Mouse (Mus musculus): ENCODE results near the gene Fndc4. TPM values are rescaled to one million over a fixed set of nuclear protein-coding genes. Genes with fewer than 3 reads are reported as not detected.

Fndc4 gene
- polyA plus RNA-seq, 1 experiment from 2014 or later = 34.5 TPM

DNA sequence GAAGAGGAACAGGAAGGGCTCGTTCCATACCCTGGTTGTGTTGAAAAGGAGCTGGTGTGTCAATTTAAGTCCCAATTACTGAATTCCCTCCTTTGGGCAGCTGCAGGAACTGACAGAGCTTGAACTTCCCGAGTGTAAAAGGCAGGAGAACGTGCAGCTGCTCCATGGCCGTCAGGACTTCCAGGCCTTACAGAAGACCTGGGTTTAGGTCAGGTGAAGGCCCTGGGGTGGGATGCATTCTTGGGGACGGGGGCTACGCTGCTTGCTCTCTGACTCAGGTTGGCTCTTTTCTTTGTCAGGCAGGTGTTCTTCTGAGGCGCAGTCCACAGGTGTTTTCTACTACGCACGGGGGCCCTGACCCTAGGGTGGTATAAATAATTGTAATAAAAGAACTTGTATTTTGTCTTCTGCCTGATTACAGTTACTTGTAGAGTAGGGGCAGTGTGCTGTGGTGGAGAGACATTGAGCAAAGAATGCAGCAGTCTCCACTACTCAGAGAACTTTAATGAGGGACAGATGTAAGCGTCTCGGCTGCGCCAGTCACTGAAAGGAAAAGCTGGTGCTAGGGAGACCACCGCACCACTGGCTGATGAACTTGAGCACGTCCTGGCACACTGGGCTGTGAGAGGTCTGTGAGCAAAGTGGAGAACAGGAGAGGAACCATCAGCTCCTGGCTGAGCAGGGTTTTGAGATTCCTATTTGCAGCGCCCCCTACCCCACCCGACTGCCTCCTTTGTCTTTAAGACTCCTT is 42.9 kb downstream of the Fndc4 start:
- H3K4me1 ChIP-seq (replicated peaks; ENCODE audit: control insufficient read depth, insufficient read depth, low read length) = peaks cover 11% of the 10 kb centered on the region
- no peaks in the 10 kb centered on the region for H3K27me3 ChIP-seq (ENCODE audit: control insufficient read depth, insufficient read depth, low read depth, low read length)
- no peak for ATAC-seq (ENCODE audit: low read depth)
- H3K36me3 ChIP-seq (ENCODE audit: control insufficient read depth, insufficient read depth, low read length) = peaks cover 39% of the 10 kb centered on the region
- 0 out of 2 replicates have a peak overlapping the region, but pooled peaks have one; percentile 81 for H3K27ac ChIP-seq (ENCODE audit: low read length)
- no peaks in the 10 kb centered on the region for H3K9me3 ChIP-seq (ENCODE audit: control insufficient read depth, low read length)
- peak overlapping the region; percentile 49 for H3K4me3 ChIP-seq (ENCODE audit: low read length)
- H3K4me2 ChIP-seq (ENCODE audit: low read depth, low read length) = peak overlapping the region; percentile 59
- WGBS = 67% methylated on average over 16 of the region's 16 CpGs
- peak overlapping the region; percentile 63 for H3K9ac ChIP-seq (ENCODE audit: low read length)

DNA sequence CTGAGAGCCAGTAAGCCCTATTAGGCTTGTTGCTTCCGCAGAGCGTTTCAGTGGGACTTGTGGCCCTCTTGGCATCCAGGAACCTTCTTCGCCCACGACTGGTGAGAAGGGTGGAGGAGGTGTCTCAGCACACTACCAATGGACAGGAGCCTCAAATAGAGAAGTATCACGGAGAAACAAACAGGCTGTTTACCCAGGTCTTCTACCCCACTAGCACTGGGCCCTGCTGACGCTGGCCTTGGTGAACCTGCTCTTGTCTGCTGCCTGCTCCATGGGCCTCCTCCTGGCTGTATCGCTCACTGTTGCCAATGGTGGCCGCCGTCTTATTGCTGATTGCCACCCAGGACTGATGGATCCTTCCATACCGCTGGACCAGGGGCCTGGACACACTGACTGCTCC is 43.7 kb downstream of the Fndc4 start:
- Histone ChIP-seq H3K4me1 (replicated peaks; ENCODE audit: control insufficient read depth, insufficient read depth, low read length) (peaks cover 11% of the 10 kb centered on the region), H3K9me3 (ENCODE audit: control insufficient read depth, low read length) (no peaks in the 10 kb centered on the region), H3K4me2 (ENCODE audit: low read depth, low read length) (peak overlapping the region; percentile 59), H3K4me3 (ENCODE audit: low read length) (peak overlapping the region; percentile 49), H3K27me3 (ENCODE audit: control insufficient read depth, insufficient read depth, low read depth, low read length) (no peaks in the 10 kb centered on the region), H3K36me3 (ENCODE audit: control insufficient read depth, insufficient read depth, low read length) (peaks cover 44% of the 10 kb centered on the region), H3K27ac (ENCODE audit: low read length) (peak overlapping the region; percentile 81), H3K9ac (ENCODE audit: low read length) (peak overlapping the region; percentile 63)
- WGBS = 60% methylated on average over 10 of the region's 10 CpGs
- no peak for ATAC-seq (ENCODE audit: low read depth)

DNA sequence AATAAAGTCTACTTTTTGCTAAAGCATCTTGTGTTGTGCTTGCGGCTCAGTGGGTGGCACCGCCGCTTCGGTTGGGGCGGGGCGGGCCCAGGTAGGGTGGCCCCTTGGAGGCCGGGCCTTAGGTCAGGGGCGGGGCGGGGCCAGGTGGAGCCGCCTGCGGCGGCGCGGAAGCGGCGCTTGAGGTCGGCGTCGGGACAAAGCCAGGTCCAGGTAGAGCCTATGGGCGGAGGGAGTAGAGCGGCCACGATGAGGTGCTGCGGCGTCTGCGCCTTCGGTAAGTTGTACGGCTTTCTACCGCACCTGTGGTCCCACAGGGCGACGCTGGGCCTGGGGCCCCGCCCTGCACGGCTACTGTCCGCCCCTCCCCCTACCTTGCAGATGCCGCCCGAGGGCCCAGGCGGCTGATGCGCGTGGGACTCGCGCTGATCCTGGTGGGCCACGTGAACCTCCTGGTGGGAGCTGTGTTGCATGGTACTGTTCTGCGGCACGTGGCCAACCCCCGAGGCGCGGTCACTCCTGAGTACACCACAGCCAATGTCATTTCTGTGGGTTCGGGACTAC is 44.3 kb downstream of the Fndc4 start, which contains the start of gene Krtcap3:
Gene Krtcap3 (plus strand): TSS at position 151 of the 561 bp plus-strand sequence.
- ATAC-seq (ENCODE audit: low read depth) = peak; percentile 85

DNA sequence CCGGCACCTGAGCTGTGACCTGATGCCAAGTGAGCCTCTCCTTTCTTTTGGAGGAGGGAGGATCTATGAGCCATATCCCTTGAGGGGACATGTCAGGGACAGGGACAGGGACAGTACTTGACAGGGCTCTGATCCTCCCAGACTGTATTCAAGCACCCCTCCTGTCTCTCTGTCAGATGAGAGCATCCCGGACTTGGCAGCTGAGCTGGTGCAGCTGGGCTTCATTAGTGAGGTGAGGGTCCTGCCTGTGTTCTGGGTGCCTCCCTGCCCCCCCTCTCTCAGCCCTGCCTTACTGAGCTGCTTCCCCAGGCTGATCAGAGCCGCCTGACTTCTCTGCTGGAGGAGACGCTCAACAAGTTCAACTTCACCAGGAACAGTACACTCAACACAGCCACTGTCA is 45.2 kb downstream of the Fndc4 start:
- 42% methylated on average over 4 of the region's 4 CpGs for WGBS
- Histone ChIP-seq H3K27ac (ENCODE audit: low read length) (peak overlapping the region; percentile 28; the same call in 1 of the 2 replicates), H3K9me3 (ENCODE audit: control insufficient read depth, low read length) (no peaks in the 10 kb centered on the region), H3K4me1 (replicated peaks; ENCODE audit: control insufficient read depth, insufficient read depth, low read length) (peaks cover 11% of the 10 kb centered on the region), H3K4me3 (ENCODE audit: low read length) (no peak overlapping the region), H3K36me3 (ENCODE audit: control insufficient read depth, insufficient read depth, low read length) (peaks cover 47% of the 10 kb centered on the region), H3K9ac (ENCODE audit: low read length) (no peak overlapping the region), H3K4me2 (ENCODE audit: low read depth, low read length) (no peak overlapping the region), H3K27me3 (ENCODE audit: control insufficient read depth, insufficient read depth, low read depth, low read length) (no peaks in the 10 kb centered on the region)
- ATAC-seq (ENCODE audit: low read depth) = no peak

More for the DNA sequence above, 44.3 kb downstream of the Fndc4 start, which contains the start of gene Krtcap3:
- Histone ChIP-seq H3K9ac (ENCODE audit: low read length) (peak within 1 kb of the TSS; percentile 63), H3K27me3 (ENCODE audit: control insufficient read depth, insufficient read depth, low read depth, low read length) (no peaks in the 10 kb centered on the region), H3K4me2 (ENCODE audit: low read depth, low read length) (peak within 1 kb of the TSS; percentile 59), H3K36me3 (ENCODE audit: control insufficient read depth, insufficient read depth, low read length) (peaks cover 44% of the 10 kb centered on the region), H3K9me3 (ENCODE audit: control insufficient read depth, low read length) (no peaks in the 10 kb centered on the region), H3K4me1 (replicated peaks; ENCODE audit: control insufficient read depth, insufficient read depth, low read length) (peaks cover 11% of the 10 kb centered on the region), H3K4me3 (ENCODE audit: low read length) (peak within 1 kb of the TSS; percentile 49), H3K27ac (ENCODE audit: low read length) (peak within 1 kb of the TSS; percentile 81)
- 18% methylated on average over 39 of the region's 47 CpGs for WGBS

Other genes with a start within 250 kb of the Fndc4 start
- 170 and 172 TPM in 2 replicates for gene Atraid, start 247.8 kb downstream of the Fndc4 start, polyA plus RNA-seq (2015; fragmentation: Nextera tagmentation; extraction: Ambion mirVana)
- gene Slc5a6, start 247.2 kb downstream of the Fndc4 start, polyA plus RNA-seq (2015; fragmentation: Nextera tagmentation; extraction: Ambion mirVana) = 6.1 and 8.2 TPM in 2 replicates
- gene Cad, start 241.3 kb downstream of the Fndc4 start, polyA plus RNA-seq (2015; fragmentation: Nextera tagmentation; extraction: Ambion mirVana) = 19.8 and 23.7 TPM in 2 replicates
- not detected in 2 replicates for gene Dnajc5g, start 189.8 kb downstream of the Fndc4 start, polyA plus RNA-seq (2015; fragmentation: Nextera tagmentation; extraction: Ambion mirVana)
- gene Slc30a3, start 187.8 kb downstream of the Fndc4 start, polyA plus RNA-seq (2015; fragmentation: Nextera tagmentation; extraction: Ambion mirVana) = 0.25 and 0.54 TPM in 2 replicates
- gene Trim54, start 179.4 kb downstream of the Fndc4 start, polyA plus RNA-seq (2015; fragmentation: Nextera tagmentation; extraction: Ambion mirVana) = 0.65 and 2.3 TPM in 2 replicates
- not detected in 2 replicates for gene Ucn, start 157.3 kb downstream of the Fndc4 start, polyA plus RNA-seq (2015; fragmentation: Nextera tagmentation; extraction: Ambion mirVana)
- gene Mpv17, start 141.8 kb downstream of the Fndc4 start, polyA plus RNA-seq (2015; fragmentation: Nextera tagmentation; extraction: Ambion mirVana) = 59.0 and 61.3 TPM in 2 replicates
- 1.5 and 1.9 TPM in 2 replicates for gene Gm29609, start 116.2 kb downstream of the Fndc4 start, polyA plus RNA-seq (2015; fragmentation: Nextera tagmentation; extraction: Ambion mirVana)
- gene Gtf3c2, start 115.9 kb downstream of the Fndc4 start, polyA plus RNA-seq (2015; fragmentation: Nextera tagmentation; extraction: Ambion mirVana) = 72.4 and 78.2 TPM in 2 replicates
- 144 and 145 TPM in 2 replicates for gene Snx17, start 102.9 kb downstream of the Fndc4 start, polyA plus RNA-seq (2015; fragmentation: Nextera tagmentation; extraction: Ambion mirVana)
- gene Eif2b4, start 102.7 kb downstream of the Fndc4 start, polyA plus RNA-seq (2015; fragmentation: Nextera tagmentation; extraction: Ambion mirVana) = 58.9 and 64.2 TPM in 2 replicates
- 5.8 and 6.6 TPM in 2 replicates for gene Zfp513, start 93.8 kb downstream of the Fndc4 start, polyA plus RNA-seq (2015; fragmentation: Nextera tagmentation; extraction: Ambion mirVana)
- 122 and 126 TPM in 2 replicates for gene Ppm1g, start 75.4 kb downstream of the Fndc4 start, polyA plus RNA-seq (2015; fragmentation: Nextera tagmentation; extraction: Ambion mirVana)
- gene Nrbp1, start 55.2 kb downstream of the Fndc4 start, polyA plus RNA-seq (2015; fragmentation: Nextera tagmentation; extraction: Ambion mirVana) = 152 and 162 TPM in 2 replicates
- 0.57 and 0.60 TPM in 2 replicates for gene Gm9970, start 54.8 kb downstream of the Fndc4 start, polyA plus RNA-seq (2015; fragmentation: Nextera tagmentation; extraction: Ambion mirVana)
- gene Krtcap3, start 44.4 kb downstream of the Fndc4 start, polyA plus RNA-seq (2015; fragmentation: Nextera tagmentation; extraction: Ambion mirVana) = 38.9 and 40.8 TPM in 2 replicates
- gene Ift172, start 5.0 kb downstream of the Fndc4 start, polyA plus RNA-seq (2015; fragmentation: Nextera tagmentation; extraction: Ambion mirVana) = 41.6 and 44.3 TPM in 2 replicates
- 0.38 and 1.0 TPM in 2 replicates for gene Gckr, start 1.4 kb upstream of the Fndc4 start, polyA plus RNA-seq (2015; fragmentation: Nextera tagmentation; extraction: Ambion mirVana)
- gene Zfp512, start 156.4 kb upstream of the Fndc4 start, polyA plus RNA-seq (2015; fragmentation: Nextera tagmentation; extraction: Ambion mirVana) = 44.7 and 51.1 TPM in 2 replicates
- gene 4930548H24Rik, start 189.7 kb upstream of the Fndc4 start, polyA plus RNA-seq (2015; fragmentation: Nextera tagmentation; extraction: Ambion mirVana) = not detected in 2 replicates
- 54.7 and 55.1 TPM in 2 replicates for gene Gpn1, start 198.7 kb upstream of the Fndc4 start, polyA plus RNA-seq (2015; fragmentation: Nextera tagmentation; extraction: Ambion mirVana)
- 23.8 and 27.2 TPM in 2 replicates for gene Slc4a1ap, start 230.9 kb upstream of the Fndc4 start, polyA plus RNA-seq (2015; fragmentation: Nextera tagmentation; extraction: Ambion mirVana)
- gene Supt7l, start 231.7 kb upstream of the Fndc4 start, polyA plus RNA-seq (2015; fragmentation: Nextera tagmentation; extraction: Ambion mirVana) = 21.9 and 22.1 TPM in 2 replicates